Mouse (Mus musculus) inflammation-experienced regulatory T-cells (primary cell): ENCODE results near the gene Acer3. TPM values are rescaled to one million over a fixed set of nuclear protein-coding genes. Genes with fewer than 3 reads are reported as not detected.

ENCODE experiments used
- polyA plus RNA-seq, 2 experiments: library from polyadenylated mRNA; unstranded; fragments of 100-300 nt; shearing (Covaris generic); gene quantifications; one replicate each; pipeline ENCODE4 v1.2.1; 2017

Gene Acer3
- polyA plus RNA-seq: 1 to 10 TPM; 7.8 to 9.9 TPM

DNA sequence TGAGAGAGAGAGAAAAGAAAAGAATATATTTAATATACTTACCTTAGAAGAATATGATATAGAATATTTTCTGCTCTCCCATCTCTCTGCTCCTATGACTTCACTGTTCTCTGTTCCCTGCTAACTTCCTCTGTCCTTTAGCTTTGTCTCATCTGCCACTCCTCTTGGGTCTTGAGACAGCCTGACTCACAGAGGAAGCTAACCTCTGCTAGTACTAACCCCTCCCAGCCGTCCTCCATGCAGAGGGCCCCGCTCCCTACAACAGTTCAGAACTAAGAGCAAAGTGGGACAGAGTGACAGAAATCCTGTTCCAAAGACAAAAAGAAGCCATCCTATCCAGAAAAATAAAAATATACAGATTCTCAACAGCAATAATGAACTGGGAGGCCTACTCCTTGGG is at the start of gene Acer3:
Acer3 (minus strand) TSS at position 126 of the 400 bp plus-strand sequence.

GRCm38 (mm10) chr7:98361063-98361652 is 40.1 kb upstream of the Acer3 start, which contains the start of gene Tsku:
Gene Tsku (minus strand): TSS chr7:98361328.

DNA sequence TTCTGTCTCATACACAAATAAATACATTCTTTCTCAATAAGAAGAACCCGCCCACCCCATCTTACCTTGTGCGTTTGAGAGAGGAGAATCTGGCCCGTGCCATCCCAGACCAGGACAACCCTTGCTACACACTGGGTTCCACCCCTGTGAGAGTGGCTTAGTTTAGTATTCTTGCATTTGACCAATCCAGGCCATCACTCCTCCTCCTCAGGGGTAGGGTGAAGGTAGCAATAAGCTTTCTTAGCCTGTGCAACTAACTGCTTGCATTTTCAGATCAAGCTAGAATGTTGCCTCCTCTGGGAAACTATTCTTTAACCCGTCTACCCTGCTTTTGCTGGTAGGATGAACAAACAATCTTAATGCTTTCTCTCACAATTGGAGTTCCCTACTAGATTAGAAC is 121.6 kb downstream of the Acer3 start, which contains the start of gene B3gnt6:
B3gnt6 (minus strand) TSS at position 101 of the 400 bp plus-strand sequence.

GRCm38 (mm10) chr7:98177929-98178559 is 143.0 kb downstream of the Acer3 start, which contains the start of gene Capn5:
Gene Capn5 (minus strand): TSS chr7:98178274.

Other genes with a start within 250 kb of the Acer3 start
- 1 to 10 TPM; 2.8 to 3.0 TPM for gene Myo7a, start 201.7 kb downstream of the Acer3 start, polyA plus RNA-seq
- gene Omp, start 175.7 kb downstream of the Acer3 start, polyA plus RNA-seq: under 1 TPM in 1 of 2 experiments, not detected in 1; 0.07 TPM
- 1 to 10 TPM; 1.9 to 3.2 TPM for gene Capn5, start 142.9 kb downstream of the Acer3 start, polyA plus RNA-seq
- gene B3gnt6, start 121.7 kb downstream of the Acer3 start, polyA plus RNA-seq: not detected
- under 1 TPM; 0.11 to 0.20 TPM for gene Tsku, start 40.1 kb upstream of the Acer3 start, polyA plus RNA-seq
- under 1 TPM in 1 of 2 experiments, not detected in 1; 0.28 TPM for gene Gucy2d, start 119.2 kb upstream of the Acer3 start, polyA plus RNA-seq
- 100 to 1,000 TPM in 1 of 2 experiments, 10 to 100 TPM in 1; 21.7 to 204 TPM for gene Lrrc32, start 168.1 kb upstream of the Acer3 start, polyA plus RNA-seq